Mouse (Mus musculus): ENCODE measurements around the gene Apol7a. TPM values are rescaled to one million over a fixed set of nuclear protein-coding genes. Genes with fewer than 3 reads are reported as not detected.

Apol7a gene
- polyA plus RNA-seq, 1 experiment from 2014 or later: not detected

- DNase-seq (ENCODE audit: low spot score) (no peak), ATAC-seq (no peak)
- Histone ChIP-seq H3K27me3 (replicated peaks; ENCODE audit: control insufficient read depth, insufficient read depth, low read length) (no peaks in the 10 kb centered on the region), H3K36me3 (ENCODE audit: control insufficient read depth, insufficient read depth, low read length) (no peaks in the 10 kb centered on the region), H3K4me1 (ENCODE audit: control insufficient read depth, insufficient read depth, low read length) (peaks cover 7% of the 10 kb centered on the region), H3K4me3 (ENCODE audit: low read depth, low read length) (no peak overlapping the region), H3K27ac (ENCODE audit: low read depth, low read length) (peak overlapping the region; percentile 36; the same call in 1 of the 2 replicates), H3K9me3 (replicated peaks; ENCODE audit: control insufficient read depth, low read length) (no peaks in the 10 kb centered on the region), H3K4me2 (ENCODE audit: low read length) (no peak overlapping the region), H3K9ac (ENCODE audit: low read length) (no peak overlapping the region)
- 49% methylated on average over 17 of the region's 17 CpGs for WGBS
Observed at GRCm38 (mm10) chr15:77344127-77345125, 54.5 kb downstream of the Apol7a start.

GRCm38 (mm10) chr15:77343527-77344091 lies 55.3 kb downstream of the Apol7a start:
- no peak overlapping the region for H3K4me3 ChIP-seq (ENCODE audit: low read depth, low read length)
- H3K27me3 ChIP-seq (replicated peaks; ENCODE audit: control insufficient read depth, insufficient read depth, low read length): no peaks in the 10 kb centered on the region
- H3K4me1 ChIP-seq (ENCODE audit: control insufficient read depth, insufficient read depth, low read length): peaks cover 7% of the 10 kb centered on the region
- no peaks in the 10 kb centered on the region for H3K9me3 ChIP-seq (replicated peaks; ENCODE audit: control insufficient read depth, low read length)
- H3K36me3 ChIP-seq (ENCODE audit: control insufficient read depth, insufficient read depth, low read length): no peaks in the 10 kb centered on the region
- ATAC-seq: peak; percentile 72
- 17% methylated on average over 13 of the region's 13 CpGs for WGBS
- H3K4me2 ChIP-seq (ENCODE audit: low read length): peak overlapping the region; percentile 47
- H3K9ac ChIP-seq (ENCODE audit: low read length): peak overlapping the region; percentile 61
- H3K27ac ChIP-seq (ENCODE audit: low read depth, low read length): peak overlapping the region; percentile 36; the same call in 1 of the 2 replicates
- peak; percentile 74 for DNase-seq (ENCODE audit: low spot score)

GRCm38 (mm10) chr15:77342962-77343526 lies 55.9 kb downstream of the Apol7a start:
- peak overlapping the region; percentile 47 for H3K4me2 ChIP-seq (ENCODE audit: low read length)
- peak overlapping the region; percentile 61 for H3K9ac ChIP-seq (ENCODE audit: low read length)
- H3K9me3 ChIP-seq (replicated peaks; ENCODE audit: control insufficient read depth, low read length): no peaks in the 10 kb centered on the region
- DNase-seq (ENCODE audit: low spot score): no peak
- no peaks in the 10 kb centered on the region for H3K36me3 ChIP-seq (ENCODE audit: control insufficient read depth, insufficient read depth, low read length)
- peaks cover 7% of the 10 kb centered on the region for H3K4me1 ChIP-seq (ENCODE audit: control insufficient read depth, insufficient read depth, low read length)
- H3K4me3 ChIP-seq (ENCODE audit: low read depth, low read length): no peak overlapping the region
- no peak; the same call in 1 of the 2 replicates for ATAC-seq
- H3K27me3 ChIP-seq (replicated peaks; ENCODE audit: control insufficient read depth, insufficient read depth, low read length): no peaks in the 10 kb centered on the region
- WGBS: 27% methylated on average over 18 of the region's 18 CpGs
- no peak overlapping the region; the same call in 1 of the 2 replicates for H3K27ac ChIP-seq (ENCODE audit: low read depth, low read length)

GRCm38 (mm10) chr15:77342005-77342404 lies 56.9 kb downstream of the Apol7a start:
- ATAC-seq: no peak
- no peaks in the 10 kb centered on the region for H3K36me3 ChIP-seq (ENCODE audit: control insufficient read depth, insufficient read depth, low read length)
- H3K4me1 ChIP-seq (ENCODE audit: control insufficient read depth, insufficient read depth, low read length): peaks cover 7% of the 10 kb centered on the region
- 91% methylated on average over 6 of the region's 6 CpGs for WGBS
- no peaks in the 10 kb centered on the region for H3K27me3 ChIP-seq (replicated peaks; ENCODE audit: control insufficient read depth, insufficient read depth, low read length)
- DNase-seq (ENCODE audit: low spot score): no peak
- H3K4me3 ChIP-seq (ENCODE audit: low read depth, low read length): no peak overlapping the region
- no peaks in the 10 kb centered on the region for H3K9me3 ChIP-seq (replicated peaks; ENCODE audit: control insufficient read depth, low read length)
- no peak overlapping the region for H3K27ac ChIP-seq (ENCODE audit: low read depth, low read length)
- H3K4me2 ChIP-seq (ENCODE audit: low read length): no peak overlapping the region
- no peak overlapping the region for H3K9ac ChIP-seq (ENCODE audit: low read length)

- Histone ChIP-seq H3K36me3 (ENCODE audit: control insufficient read depth, insufficient read depth, low read length) (no peaks in the 10 kb centered on the region), H3K4me3 (ENCODE audit: low read depth, low read length) (no peak overlapping the region), H3K4me1 (ENCODE audit: control insufficient read depth, insufficient read depth, low read length) (peaks cover 7% of the 10 kb centered on the region), H3K9me3 (replicated peaks; ENCODE audit: control insufficient read depth, low read length) (no peaks in the 10 kb centered on the region), H3K27me3 (replicated peaks; ENCODE audit: control insufficient read depth, insufficient read depth, low read length) (no peaks in the 10 kb centered on the region), H3K4me2 (ENCODE audit: low read length) (no peak overlapping the region), H3K27ac (ENCODE audit: low read depth, low read length) (no peak overlapping the region), H3K9ac (ENCODE audit: low read length) (no peak overlapping the region)
- no peak for DNase-seq (ENCODE audit: low spot score)
- no peak for ATAC-seq
Observed at GRCm38 (mm10) chr15:77340581-77340980, 58.3 kb downstream of the Apol7a start.

GRCm38 (mm10) chr15:77338924-77339429 lies 59.9 kb downstream of the Apol7a start:
- Histone ChIP-seq H3K27ac (ENCODE audit: low read depth, low read length) (no peak overlapping the region), H3K4me3 (ENCODE audit: low read depth, low read length) (no peak overlapping the region), H3K4me1 (ENCODE audit: control insufficient read depth, insufficient read depth, low read length) (peaks cover 7% of the 10 kb centered on the region), H3K4me2 (ENCODE audit: low read length) (no peak overlapping the region), H3K9ac (ENCODE audit: low read length) (no peak overlapping the region), H3K27me3 (replicated peaks; ENCODE audit: control insufficient read depth, insufficient read depth, low read length) (no peaks in the 10 kb centered on the region), H3K9me3 (replicated peaks; ENCODE audit: control insufficient read depth, low read length) (no peaks in the 10 kb centered on the region), H3K36me3 (ENCODE audit: control insufficient read depth, insufficient read depth, low read length) (no peaks in the 10 kb centered on the region)
- 86% methylated on average over 8 of the region's 8 CpGs for WGBS
- ATAC-seq (no peak), DNase-seq (ENCODE audit: low spot score) (no peak)

GRCm38 (mm10) chr15:77338451-77338850 lies 60.5 kb downstream of the Apol7a start:
- no peak overlapping the region for H3K4me3 ChIP-seq (ENCODE audit: low read depth, low read length)
- H3K27ac ChIP-seq (ENCODE audit: low read depth, low read length): no peak overlapping the region
- H3K36me3 ChIP-seq (ENCODE audit: control insufficient read depth, insufficient read depth, low read length): no peaks in the 10 kb centered on the region
- DNase-seq (ENCODE audit: low spot score): no peak
- H3K27me3 ChIP-seq (replicated peaks; ENCODE audit: control insufficient read depth, insufficient read depth, low read length): no peaks in the 10 kb centered on the region
- WGBS: 72% methylated on average over 7 of the region's 7 CpGs
- no peak for ATAC-seq
- H3K9me3 ChIP-seq (replicated peaks; ENCODE audit: control insufficient read depth, low read length): no peaks in the 10 kb centered on the region
- H3K9ac ChIP-seq (ENCODE audit: low read length): no peak overlapping the region
- no peak overlapping the region for H3K4me2 ChIP-seq (ENCODE audit: low read length)
- peaks cover 7% of the 10 kb centered on the region for H3K4me1 ChIP-seq (ENCODE audit: control insufficient read depth, insufficient read depth, low read length)

All from forebrain, embryonic 14.5 days (tissue).